11 mouse cellular contexts compared by ENCODE assay signal in genomic region chr9:21845381-21846080, GRCm38 (mm10). TPM values are rescaled to one million over a fixed set of nuclear protein-coding genes. Genes with fewer than 3 reads are reported as not detected.
DNase-seq lines count a peak whose midpoint lies in the region; ATAC-seq and TF ChIP-seq lines count a peak whose summit lies in the region.
"Had no signal": no experiment of that assay in that cellular context is flagged by ENCODE, and none has a peak within 500 bp of the region (broad histone marks: within the 10 kb centered on the region; RNA-seq: fewer than 3 reads in every experiment).

No protein-coding gene starts in this region.

- H3K27ac ChIP-seq in heart, adult 2 months, result peak overlapping the region; percentile 95
- peak overlapping the region; percentile 89; the same call in 1 of the 2 replicates for H3K27ac ChIP-seq in heart, postnatal 0 days (ENCODE audit: low read depth)
- H3K27ac ChIP-seq in liver, embryonic 11.5 days (ENCODE audit: low read depth, low read length), result no peak overlapping the region

- H3K27me3 ChIP-seq in heart, adult 2 months (ENCODE audit: control insufficient read depth, insufficient read depth, low read length), result no peaks in the 10 kb centered on the region
- H3K27me3 ChIP-seq in heart, postnatal 0 days (ENCODE audit: control insufficient read depth, insufficient read depth, low read length), result no peaks in the 10 kb centered on the region
- no peaks in the 10 kb centered on the region for H3K27me3 ChIP-seq in liver, embryonic 11.5 days (replicated peaks; ENCODE audit: control insufficient read depth, insufficient read depth, low read length)

- H3K4me2 ChIP-seq in heart, postnatal 0 days (ENCODE audit: low read depth, low read length), result no peak overlapping the region
- H3K4me2 ChIP-seq in liver, embryonic 11.5 days, result no peak overlapping the region

- H3K4me1 ChIP-seq in heart, adult 2 months (ENCODE audit: control insufficient read depth, insufficient read depth, low read length), result peaks cover 41% of the 10 kb centered on the region
- H3K4me1 ChIP-seq in heart, postnatal 0 days (ENCODE audit: control insufficient read depth, insufficient read depth), result peaks cover 9% of the 10 kb centered on the region; the same call in 1 of the 2 replicates
- peaks cover 34% of the 10 kb centered on the region for H3K4me1 ChIP-seq in liver, embryonic 11.5 days (replicated peaks; ENCODE audit: control insufficient read depth, insufficient read depth, low read length)

- H3K79me2 ChIP-seq in heart, adult 2 months (replicated peaks; ENCODE audit: control insufficient read depth, insufficient read depth, low read length), result no peaks in the 10 kb centered on the region

- H3K9me3 ChIP-seq in heart, postnatal 0 days (replicated peaks; ENCODE audit: control insufficient read depth, low read length), result no peaks in the 10 kb centered on the region
- no peaks in the 10 kb centered on the region for H3K9me3 ChIP-seq in liver, embryonic 11.5 days (ENCODE audit: control insufficient read depth, low read length)

- TF ChIP-seq POLR2A in heart, adult 2 months (IDR thresholded peaks at IDR 0.05; ENCODE audit: insufficient read depth, low read depth, low read length), result no peak

- no peak for ATAC-seq in heart, postnatal 0 days (ENCODE audit: insufficient read depth, low read depth)
- ATAC-seq in liver, embryonic 11.5 days (replicated peaks; ENCODE audit: low FRiP score), result no peak
- no peak for ATAC-seq in frontal cortex, adult (ENCODE audit: low TSS enrichment)

- no peak for TF ChIP-seq CTCF in heart, adult 2 months (IDR thresholded peaks at IDR 0.05)
- TF ChIP-seq CTCF in heart, postnatal 0 days (IDR thresholded peaks at IDR 0.05; ENCODE audit: low read depth), result no peak

- peaks cover 26% of the 10 kb centered on the region for H3K36me3 ChIP-seq in heart, adult 2 months (ENCODE audit: control insufficient read depth, insufficient read depth, low read length)
- peaks cover 12% of the 10 kb centered on the region for H3K36me3 ChIP-seq in heart, postnatal 0 days (replicated peaks; ENCODE audit: control insufficient read depth, insufficient read depth, low read length)
- peaks cover 8% of the 10 kb centered on the region for H3K36me3 ChIP-seq in liver, embryonic 11.5 days (ENCODE audit: control insufficient read depth, insufficient read depth, low read length)

- TF ChIP-seq EP300 in heart, adult 2 months (IDR thresholded peaks at IDR 0.05; ENCODE audit: insufficient read depth, low read depth, low read length), result no peak
- no peak for TF ChIP-seq EP300 in heart, postnatal 0 days (IDR thresholded peaks at IDR 0.05; ENCODE audit: low read depth)

- intact Hi-C loops in heart, adult 2 months (cut with DNase I), result no loop called here
- intact Hi-C loops in heart, postnatal 25 days (cut with DNase I), result no loop called here
- intact Hi-C loops in left cerebral cortex, postnatal 14 days (cut with DNase I), result no loop called here

- H3K9ac ChIP-seq in heart, adult 2 months (ENCODE audit: low read depth, low read length), result peak overlapping the region; percentile 28
- H3K9ac ChIP-seq in heart, postnatal 0 days (replicated peaks; ENCODE audit: low read depth, low read length), result no peak overlapping the region
- H3K9ac ChIP-seq in liver, embryonic 11.5 days (ENCODE audit: low read depth, low read length), result peak overlapping the region; percentile 20; the same call in 1 of the 2 replicates

- DNase-seq in heart, adult 2 months, result no peak
- no peak for DNase-seq in heart, postnatal 25 days (ENCODE audit: low spot score)
- DNase-seq in CD4-positive helper T cell, adult 2 months (ENCODE audit: low read depth, low spot score), result peak; percentile 34
- DNase-seq in heart, postnatal 0 days (ENCODE audit: low spot score), result no peak
- DNase-seq in liver, embryonic 11.5 days (ENCODE audit: low spot score), result no peak
- DNase-seq in right cerebral cortex, adult 2 months (ENCODE audit: low spot score in 2 of 2), result no peak
- no peak for DNase-seq in left cerebral cortex, postnatal 14 days (ENCODE audit: low spot score in 2 of 2)
- DNase-seq: adrenal gland, adult 2 months; cerebellum, adult 9-10 months; layer of hippocampus, postnatal 36 days had no signal

- no peak overlapping the region for H3K4me3 ChIP-seq in heart, adult 2 months
- no peak overlapping the region for H3K4me3 ChIP-seq in heart, postnatal 0 days (ENCODE audit: low read depth, low read length)
- H3K4me3 ChIP-seq in liver, embryonic 11.5 days (ENCODE audit: low read depth, low read length), result no peak overlapping the region

- 43% methylated on average over 14 of the region's 14 CpGs for WGBS in heart, adult 2 months
- 44% methylated on average over 14 of the region's 14 CpGs for WGBS in heart, postnatal 0 days
- 47% methylated on average over 14 of the region's 14 CpGs for WGBS in liver, embryonic 11.5 days

RNA-seq across cellular contexts. Expression of gene Dock6, which starts 6.9 kb away (rescaled TPM):
- total RNA-seq in heart, adult 2 months (2021), result 10 to 100 TPM; 25.9 to 33.8 TPM
- polyA plus RNA-seq in heart, adult 2 months (2012; rRNA removed), result 87.9 and 92.7 TPM in 2 replicates
- total RNA-seq in heart, postnatal 25 days (2021), result 10 to 100 TPM; 34.9 to 36.9 TPM
- 38.5 and 65.3 TPM in 2 replicates for total RNA-seq in heart, postnatal 0 days (2014; rRNA removed; ENCODE audit: low replicate concordance)
- 19.1 and 22.7 TPM in 2 replicates for polyA plus RNA-seq in heart, postnatal 0 days (2015; fragmentation: Nextera tagmentation; extraction: Ambion mirVana)
- polyA plus RNA-seq in liver, embryonic 11.5 days (2014; fragmentation: Nextera tagmentation; extraction: Ambion mirVana), result 14.9 and 21.6 TPM in 2 replicates
- total RNA-seq in left cerebral cortex, postnatal 14 days (2021), result 10 to 100 TPM; 18.5 to 22.6 TPM

RNA-seq across cellular contexts. Expression of gene Angptl8, which starts 10.2 kb away (rescaled TPM):
- total RNA-seq in heart, adult 2 months (2021), result not detected
- 0.41 and 2.4 TPM in 2 replicates for polyA plus RNA-seq in heart, adult 2 months (2012; rRNA removed)
- total RNA-seq in heart, postnatal 25 days (2021), result not detected
- total RNA-seq in heart, postnatal 0 days (2014; rRNA removed; ENCODE audit: low replicate concordance), result not detected in 2 replicates
- 0.55 and 0.69 TPM in 2 replicates for polyA plus RNA-seq in heart, postnatal 0 days (2015; fragmentation: Nextera tagmentation; extraction: Ambion mirVana)
- polyA plus RNA-seq in liver, embryonic 11.5 days (2014; fragmentation: Nextera tagmentation; extraction: Ambion mirVana), result 16.1 and 17.4 TPM in 2 replicates
- total RNA-seq in left cerebral cortex, postnatal 14 days (2021), result not detected
- total RNA-seq: layer of hippocampus, postnatal 36 days had no signal

RNA-seq across cellular contexts. Expression of gene Kank2, which starts 47.0 kb away (rescaled TPM):
- total RNA-seq in heart, adult 2 months (2021), result 10 to 100 TPM; 57.3 to 62.9 TPM
- polyA plus RNA-seq in heart, adult 2 months (2012; rRNA removed), result 45.3 and 52.7 TPM in 2 replicates
- total RNA-seq in heart, postnatal 25 days (2021), result 10 to 100 TPM; 52.5 to 58.0 TPM
- total RNA-seq in heart, postnatal 0 days (2014; rRNA removed; ENCODE audit: low replicate concordance), result 78.5 and 92.4 TPM in 2 replicates
- polyA plus RNA-seq in heart, postnatal 0 days (2015; fragmentation: Nextera tagmentation; extraction: Ambion mirVana), result 10.3 and 10.9 TPM in 2 replicates
- 4.7 and 6.7 TPM in 2 replicates for polyA plus RNA-seq in liver, embryonic 11.5 days (2014; fragmentation: Nextera tagmentation; extraction: Ambion mirVana)
- total RNA-seq in left cerebral cortex, postnatal 14 days (2021), result 1 to 10 TPM; 7.4 to 7.6 TPM
